Mouse (Mus musculus): ENCODE results near the gene Mfap5. TPM values are rescaled to one million over a fixed set of nuclear protein-coding genes. Genes with fewer than 3 reads are reported as not detected.

The Mfap5 gene
- polyA plus RNA-seq, 1 experiment from 2014 or later, result 3.6 TPM

GRCm38 (mm10) chr6:122486297-122487117 lies 19.1 kb upstream of the Mfap5 start:
- Histone ChIP-seq H3K36me3 (ENCODE audit: control insufficient read depth, insufficient read depth, low read length) (no peaks in the 10 kb centered on the region), H3K4me3 (ENCODE audit: low read depth, low read length) (peak overlapping the region; percentile 86), H3K4me2 (ENCODE audit: low read length) (peak overlapping the region; percentile 69), H3K9me3 (replicated peaks; ENCODE audit: control insufficient read depth, low read length, poor library complexity, severe bottlenecking) (no peaks in the 10 kb centered on the region), H3K9ac (ENCODE audit: low read depth, low read length) (peak overlapping the region; percentile 89), H3K27me3 (ENCODE audit: control insufficient read depth, insufficient read depth, low read depth, low read length) (no peaks in the 10 kb centered on the region), H3K4me1 (ENCODE audit: control insufficient read depth, insufficient read depth, low read length) (peaks cover 29% of the 10 kb centered on the region), H3K27ac (ENCODE audit: low read length) (peak overlapping the region; percentile 99)
- under 1% methylated on average over 43 of the region's 111 CpGs for WGBS
- peak; percentile 94 for ATAC-seq

- Histone ChIP-seq H3K27ac (ENCODE audit: low read length) (peak overlapping the region; percentile 75), H3K4me1 (ENCODE audit: control insufficient read depth, insufficient read depth, low read length) (peaks cover 20% of the 10 kb centered on the region), H3K9ac (ENCODE audit: low read depth, low read length) (peak overlapping the region; percentile 50), H3K4me3 (ENCODE audit: low read depth, low read length) (peak overlapping the region; percentile 40), H3K27me3 (ENCODE audit: control insufficient read depth, insufficient read depth, low read depth, low read length) (no peaks in the 10 kb centered on the region), H3K36me3 (ENCODE audit: control insufficient read depth, insufficient read depth, low read length) (no peaks in the 10 kb centered on the region), H3K4me2 (ENCODE audit: low read length) (peak overlapping the region; percentile 86), H3K9me3 (replicated peaks; ENCODE audit: control insufficient read depth, low read length, poor library complexity, severe bottlenecking) (no peaks in the 10 kb centered on the region)
- no peak for ATAC-seq
- 21% methylated on average over 15 of the region's 15 CpGs for WGBS
These were observed 14.6 kb upstream of the Mfap5 start for GRCm38 (mm10) chr6:122490929-122491512.

- no peaks in the 10 kb centered on the region for H3K9me3 ChIP-seq (replicated peaks; ENCODE audit: control insufficient read depth, low read length, poor library complexity, severe bottlenecking)
- ATAC-seq, result peak; percentile 66
- H3K27me3 ChIP-seq (ENCODE audit: control insufficient read depth, insufficient read depth, low read depth, low read length), result no peaks in the 10 kb centered on the region
- peak overlapping the region; percentile 40 for H3K4me3 ChIP-seq (ENCODE audit: low read depth, low read length)
- peak overlapping the region; percentile 86 for H3K4me2 ChIP-seq (ENCODE audit: low read length)
- peaks cover 22% of the 10 kb centered on the region for H3K4me1 ChIP-seq (ENCODE audit: control insufficient read depth, insufficient read depth, low read length)
- WGBS, result 0% methylated on average over 16 of the region's 16 CpGs
- peak overlapping the region; percentile 75 for H3K27ac ChIP-seq (ENCODE audit: low read length)
- no peaks in the 10 kb centered on the region for H3K36me3 ChIP-seq (ENCODE audit: control insufficient read depth, insufficient read depth, low read length)
- H3K9ac ChIP-seq (ENCODE audit: low read depth, low read length), result peak overlapping the region; percentile 50
These were observed 14.1 kb upstream of the Mfap5 start for GRCm38 (mm10) chr6:122491557-122491956.

- Histone ChIP-seq H3K27ac (ENCODE audit: low read length) (no peak overlapping the region), H3K9ac (ENCODE audit: low read depth, low read length) (no peak overlapping the region), H3K27me3 (ENCODE audit: control insufficient read depth, insufficient read depth, low read depth, low read length) (no peaks in the 10 kb centered on the region), H3K4me3 (ENCODE audit: low read depth, low read length) (no peak overlapping the region), H3K4me1 (ENCODE audit: control insufficient read depth, insufficient read depth, low read length) (peaks cover 22% of the 10 kb centered on the region), H3K9me3 (replicated peaks; ENCODE audit: control insufficient read depth, low read length, poor library complexity, severe bottlenecking) (no peaks in the 10 kb centered on the region), H3K36me3 (ENCODE audit: control insufficient read depth, insufficient read depth, low read length) (no peaks in the 10 kb centered on the region), H3K4me2 (ENCODE audit: low read length) (peak overlapping the region; percentile 86; the same call in 1 of the 2 replicates)
- no peak for ATAC-seq
- WGBS, result 17% methylated on average over 6 of the region's 6 CpGs
These were observed 13.2 kb upstream of the Mfap5 start for GRCm38 (mm10) chr6:122492479-122492878.

- WGBS, result 21% methylated on average over 6 of the region's 6 CpGs
- H3K9ac ChIP-seq (ENCODE audit: low read depth, low read length), result no peak overlapping the region
These were observed 11.7 kb upstream of the Mfap5 start for GRCm38 (mm10) chr6:122493799-122494472.

GRCm38 (mm10) chr6:122495082-122495881 lies 10.4 kb upstream of the Mfap5 start:
- H3K9ac ChIP-seq (ENCODE audit: low read depth, low read length), result no peak overlapping the region
- no peaks in the 10 kb centered on the region for H3K9me3 ChIP-seq (replicated peaks; ENCODE audit: control insufficient read depth, low read length, poor library complexity, severe bottlenecking)
- no peak overlapping the region for H3K4me3 ChIP-seq (ENCODE audit: low read depth, low read length)
- peak; percentile 60 for ATAC-seq
- H3K36me3 ChIP-seq (ENCODE audit: control insufficient read depth, insufficient read depth, low read length), result no peaks in the 10 kb centered on the region
- peak overlapping the region; percentile 3; the same call in 1 of the 2 replicates for H3K4me2 ChIP-seq (ENCODE audit: low read length)
- H3K4me1 ChIP-seq (ENCODE audit: control insufficient read depth, insufficient read depth, low read length), result peaks cover 22% of the 10 kb centered on the region
- WGBS, result 6% methylated on average over 21 of the region's 21 CpGs
- H3K27me3 ChIP-seq (ENCODE audit: control insufficient read depth, insufficient read depth, low read depth, low read length), result no peaks in the 10 kb centered on the region
- peak overlapping the region; percentile 44 for H3K27ac ChIP-seq (ENCODE audit: low read length)

More at GRCm38 (mm10) chr6:122493799-122494472, 11.7 kb upstream of the Mfap5 start:
- Histone ChIP-seq H3K4me1 (ENCODE audit: control insufficient read depth, insufficient read depth, low read length) (peaks cover 22% of the 10 kb centered on the region), H3K36me3 (ENCODE audit: control insufficient read depth, insufficient read depth, low read length) (no peaks in the 10 kb centered on the region), H3K27ac (ENCODE audit: low read length) (0 out of 2 replicates have a peak overlapping the region, but pooled peaks have one; percentile 44), H3K4me3 (ENCODE audit: low read depth, low read length) (no peak overlapping the region), H3K27me3 (ENCODE audit: control insufficient read depth, insufficient read depth, low read depth, low read length) (no peaks in the 10 kb centered on the region), H3K9me3 (replicated peaks; ENCODE audit: control insufficient read depth, low read length, poor library complexity, severe bottlenecking) (no peaks in the 10 kb centered on the region), H3K4me2 (ENCODE audit: low read length) (no peak overlapping the region)
- no peak for ATAC-seq

- Histone ChIP-seq H3K4me1 (ENCODE audit: control insufficient read depth, insufficient read depth, low read length) (peaks cover 16% of the 10 kb centered on the region), H3K9me3 (replicated peaks; ENCODE audit: control insufficient read depth, low read length, poor library complexity, severe bottlenecking) (no peaks in the 10 kb centered on the region), H3K9ac (ENCODE audit: low read depth, low read length) (no peak overlapping the region), H3K4me3 (ENCODE audit: low read depth, low read length) (no peak overlapping the region), H3K27ac (ENCODE audit: low read length) (no peak overlapping the region), H3K36me3 (ENCODE audit: control insufficient read depth, insufficient read depth, low read length) (no peaks in the 10 kb centered on the region), H3K27me3 (ENCODE audit: control insufficient read depth, insufficient read depth, low read depth, low read length) (no peaks in the 10 kb centered on the region), H3K4me2 (ENCODE audit: low read length) (no peak overlapping the region)
- ATAC-seq, result 0 out of 2 replicates have a peak, but pooled peaks have one; percentile 7
- 31% methylated on average over 5 of the region's 5 CpGs for WGBS
These were observed 9.1 kb upstream of the Mfap5 start for GRCm38 (mm10) chr6:122496501-122496900.

- Histone ChIP-seq H3K4me2 (ENCODE audit: low read length) (no peak within 1 kb of the TSS), H3K4me3 (ENCODE audit: low read depth, low read length) (no peak within 1 kb of the TSS), H3K27ac (ENCODE audit: low read length) (no peak within 1 kb of the TSS), H3K9ac (ENCODE audit: low read depth, low read length) (no peak within 1 kb of the TSS), H3K4me1 (ENCODE audit: control insufficient read depth, insufficient read depth, low read length) (peaks cover 13% of the 10 kb centered on the region), H3K36me3 (ENCODE audit: control insufficient read depth, insufficient read depth, low read length) (no peaks in the 10 kb centered on the region), H3K27me3 (ENCODE audit: control insufficient read depth, insufficient read depth, low read depth, low read length) (no peaks in the 10 kb centered on the region), H3K9me3 (replicated peaks; ENCODE audit: control insufficient read depth, low read length, poor library complexity, severe bottlenecking) (no peaks in the 10 kb centered on the region)
- ATAC-seq, result no peak
- 51% methylated on average over 5 of the region's 5 CpGs for WGBS
These were observed 7.0 kb upstream of the Mfap5 start, which contains the start of gene Rimklb for GRCm38 (mm10) chr6:122498661-122499060. Gene Rimklb, minus strand, starts transcription at chr6:122498761.

Measured in midbrain, embryonic 16.5 days (tissue).